Mouse (Mus musculus) myocyte (in vitro differentiated cells): ENCODE measurements around the gene Sh3gl2. TPM values are rescaled to one million over a fixed set of nuclear protein-coding genes. Genes with fewer than 3 reads are reported as not detected.

ENCODE experiments used
- H3K27me3 ChIP-seq: one replicate; pipeline ENCODE4 v1.6.1; 2011; ENCODE audit not compliant: control insufficient read depth, insufficient read depth, insufficient read length
- H3K36me3 ChIP-seq: one replicate; pipeline ENCODE4 v1.6.1; 2011; ENCODE audit not compliant: control insufficient read depth, insufficient read depth
- H3K4me2 ChIP-seq: one replicate; pipeline ENCODE4 v1.6.1; 2011; ENCODE audit warnings: low read depth, control low read depth
- H3K4me3 ChIP-seq: one replicate; pipeline ENCODE4 v1.5.1; 2011; ENCODE audit warnings: mild to moderate bottlenecking, control low read depth, moderate library complexity
- H3K79me2 ChIP-seq: one replicate; pipeline ENCODE4 v1.6.1; 2011; ENCODE audit not compliant: control insufficient read depth, insufficient read depth
- H3ac ChIP-seq: one replicate; pipeline ENCODE4 v1.6.1; 2011; ENCODE audit not compliant: control insufficient read depth, insufficient read length
- CEBPB ChIP-seq: IDR thresholded peaks from 2 replicates; pipeline ENCODE4 v1.6.1; 2011; ENCODE audit warnings: mild to moderate bottlenecking, moderate library complexity; ENCODE audit not compliant: poor library complexity, insufficient read depth, severe bottlenecking
- E2F4 ChIP-seq: IDR thresholded peaks from one replicate; pipeline ENCODE4 v1.6.1; 2011; ENCODE audit warnings: mild to moderate bottlenecking, control low read depth, moderate library complexity; ENCODE audit not compliant: insufficient read depth
- MAX ChIP-seq: IDR thresholded peaks from one replicate; pipeline ENCODE4 v1.6.1; 2011; ENCODE audit warnings: low read depth, mild to moderate bottlenecking, control low read depth
- MYOD1 ChIP-seq, 3 experiments: IDR thresholded peaks; one replicate each; pipeline ENCODE4 v1.6.1; 2011; ENCODE audit warnings: control low read depth in 2 of 3, low read depth in 2 of 3, mild to moderate bottlenecking in 2 of 3, moderate library complexity in 1 of 3; ENCODE audit not compliant: insufficient read length in 2 of 3, control insufficient read depth in 1 of 3
- MYOG ChIP-seq, 3 experiments: IDR thresholded peaks; one replicate each; pipeline ENCODE4 v1.6.1; 2011; ENCODE audit warnings: control low read depth in 2 of 3, low read depth in 2 of 3, mild to moderate bottlenecking in 2 of 3; ENCODE audit not compliant: insufficient read length in 2 of 3, control insufficient read depth in 1 of 3, insufficient read depth in 1 of 3
- POLR2A ChIP-seq: IDR thresholded peaks from one replicate; pipeline ENCODE4 v1.6.1; 2011; ENCODE audit warnings: low read depth, mild to moderate bottlenecking, control low read depth, moderate library complexity; ENCODE audit not compliant: insufficient read length
- POLR2AphosphoS2 ChIP-seq: IDR thresholded peaks from one replicate; pipeline ENCODE4 v1.6.1; 2011; ENCODE audit warnings: low read depth, control low read depth; ENCODE audit not compliant: insufficient read length
- REST ChIP-seq: IDR thresholded peaks from one replicate; pipeline ENCODE4 v1.6.1; 2011; ENCODE audit warnings: mild to moderate bottlenecking, control low read depth, moderate library complexity; ENCODE audit not compliant: insufficient read depth, insufficient read length
- SRF ChIP-seq: IDR thresholded peaks from one replicate; pipeline ENCODE4 v1.6.1; 2011; ENCODE audit warnings: low read depth; ENCODE audit not compliant: control insufficient read depth, insufficient read length
- TCF12 ChIP-seq: IDR thresholded peaks from one replicate; pipeline ENCODE4 v1.6.1; 2011; ENCODE audit warnings: mild to moderate bottlenecking, control low read depth; ENCODE audit not compliant: poor library complexity, insufficient read depth, severe bottlenecking
- TCF3 ChIP-seq: IDR thresholded peaks from one replicate; pipeline ENCODE4 v1.6.1; 2011; ENCODE audit warnings: low read depth, control low read depth; ENCODE audit not compliant: insufficient read length
- USF1 ChIP-seq: IDR thresholded peaks from one replicate; pipeline ENCODE4 v1.6.1; 2011; ENCODE audit warnings: low read depth, mild to moderate bottlenecking, control low read depth, moderate library complexity
- polyA plus RNA-seq: library from polyadenylated mRNA; unstranded; fragments of >200 nt; fragmentation: generic; extraction: Trizol; gene quantifications from one replicate; pipeline ENCODE4 v1.2.1, GENCODE M21; 2012; ENCODE audit warnings: missing spikeins

The Sh3gl2 gene
- polyA plus RNA-seq, 1 experiment: not detected

DNA sequence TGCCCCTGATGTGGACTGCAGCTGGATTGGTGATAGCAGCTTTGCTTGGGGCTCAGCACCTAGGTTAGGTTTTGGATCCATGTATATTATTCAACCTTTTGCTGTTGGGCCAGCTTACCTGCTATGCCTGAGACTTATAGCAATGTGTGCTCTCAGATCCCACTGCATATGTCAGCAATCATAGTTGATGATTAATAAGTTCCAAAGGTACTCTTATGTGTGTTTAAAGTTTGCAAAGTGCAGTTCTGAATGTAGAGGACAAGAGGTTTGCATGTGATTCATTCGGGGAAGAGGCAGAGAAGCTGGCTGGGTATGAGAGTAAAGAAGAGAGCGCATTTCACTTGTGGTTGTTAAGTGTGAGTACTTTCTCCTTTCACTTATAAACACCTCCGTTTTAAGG, 43.7 kb downstream of the Sh3gl2 start:
- Histone ChIP-seq H3K79me2 (no peaks in the 10 kb centered on the region), H3K4me3 (no peak overlapping the region), H3ac (no peak overlapping the region), H3K27me3 (peaks cover 7% of the 10 kb centered on the region), H3K36me3 (no peaks in the 10 kb centered on the region), H3K4me2 (no peak overlapping the region)
- TF ChIP-seq REST (no peak), E2F4 (no peak), SRF (no peak), POLR2AphosphoS2 (no peak), MAX (no peak), TCF12 (no peak), MYOD1 (IDR thresholded peaks at IDR 0.05; ENCODE audit: control insufficient read depth in 1 of 3, insufficient read length in 2 of 3, low read depth in 2 of 3) (no peak), CEBPB (no peak), USF1 (no peak), MYOG (IDR thresholded peaks at IDR 0.05; ENCODE audit: control insufficient read depth in 1 of 3, insufficient read depth in 1 of 3, insufficient read length in 2 of 3, low read depth in 2 of 3) (no peak), TCF3 (no peak), POLR2A (no peak)

DNA sequence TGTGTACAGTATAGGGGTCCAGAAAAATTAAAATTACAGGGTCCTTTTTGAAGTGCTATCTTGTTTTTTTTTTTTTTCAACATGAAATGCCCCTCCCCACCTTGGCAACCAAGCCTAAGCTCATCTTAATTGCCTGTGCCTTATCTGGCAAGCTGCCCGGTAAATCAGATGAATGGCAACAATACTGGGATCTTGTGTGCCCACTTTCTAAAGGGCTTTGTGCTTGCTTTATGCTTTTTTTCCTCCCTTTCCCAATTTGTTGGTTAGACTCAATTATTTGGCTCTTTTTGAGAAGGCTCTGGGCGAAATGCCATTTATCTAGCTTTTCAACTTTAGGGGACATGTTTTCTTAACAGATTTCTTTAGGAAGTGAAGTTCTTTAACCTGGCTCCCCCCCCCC, 45.3 kb downstream of the Sh3gl2 start:
- TF ChIP-seq MYOD1 (IDR thresholded peaks at IDR 0.05; ENCODE audit: control insufficient read depth in 1 of 3, insufficient read length in 2 of 3, low read depth in 2 of 3): no peak
- no peak for TF ChIP-seq SRF
- TF ChIP-seq E2F4: no peak
- no peak for TF ChIP-seq POLR2A
- no peak for TF ChIP-seq TCF3
- no peak for TF ChIP-seq TCF12
- no peak for TF ChIP-seq MAX
- TF ChIP-seq MYOG (IDR thresholded peaks at IDR 0.05; ENCODE audit: control insufficient read depth in 1 of 3, insufficient read depth in 1 of 3, insufficient read length in 2 of 3, low read depth in 2 of 3): no peak
- no peak for TF ChIP-seq REST
- H3K27me3 ChIP-seq: peaks cover 7% of the 10 kb centered on the region

DNA sequence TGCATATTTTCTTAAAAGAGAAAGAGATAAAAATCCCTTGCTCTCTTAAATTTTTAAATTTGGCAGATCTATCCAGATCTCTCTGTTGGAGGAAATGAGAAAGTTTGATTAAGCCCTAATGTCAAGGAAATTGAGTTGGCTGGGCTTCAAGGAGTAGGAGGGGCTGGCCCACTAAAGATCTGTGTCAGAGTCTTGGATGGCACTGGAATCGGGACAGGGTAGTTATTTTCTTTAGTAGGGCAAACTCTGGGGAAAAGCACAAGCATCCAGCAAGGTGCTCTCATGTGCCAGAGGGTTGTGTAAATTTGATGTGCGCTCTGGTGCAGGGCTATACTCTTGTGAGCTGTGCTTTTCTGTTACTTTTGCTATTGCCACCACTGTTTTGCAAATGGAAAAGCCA, 45.9 kb downstream of the Sh3gl2 start:
- Histone ChIP-seq H3ac (no peak overlapping the region), H3K79me2 (no peaks in the 10 kb centered on the region), H3K4me3 (no peak overlapping the region), H3K36me3 (no peaks in the 10 kb centered on the region), H3K4me2 (no peak overlapping the region), H3K27me3 (peaks cover 7% of the 10 kb centered on the region)
- no peak for TF ChIP-seq SRF
- no peak for TF ChIP-seq E2F4
- no peak for TF ChIP-seq MAX
- TF ChIP-seq TCF12: no peak
- TF ChIP-seq CEBPB: no peak
- no peak for TF ChIP-seq POLR2A
- no peak for TF ChIP-seq MYOG (IDR thresholded peaks at IDR 0.05; ENCODE audit: control insufficient read depth in 1 of 3, insufficient read depth in 1 of 3, insufficient read length in 2 of 3, low read depth in 2 of 3)
- no peak for TF ChIP-seq TCF3
- no peak for TF ChIP-seq USF1
- TF ChIP-seq REST: no peak
- TF ChIP-seq POLR2AphosphoS2: no peak
- no peak for TF ChIP-seq MYOD1 (IDR thresholded peaks at IDR 0.05; ENCODE audit: control insufficient read depth in 1 of 3, insufficient read length in 2 of 3, low read depth in 2 of 3)

More for the DNA sequence above, 45.3 kb downstream of the Sh3gl2 start:
- Histone ChIP-seq H3K4me3 (no peak overlapping the region), H3K79me2 (no peaks in the 10 kb centered on the region), H3K4me2 (no peak overlapping the region), H3K36me3 (no peaks in the 10 kb centered on the region), H3ac (no peak overlapping the region)

DNA sequence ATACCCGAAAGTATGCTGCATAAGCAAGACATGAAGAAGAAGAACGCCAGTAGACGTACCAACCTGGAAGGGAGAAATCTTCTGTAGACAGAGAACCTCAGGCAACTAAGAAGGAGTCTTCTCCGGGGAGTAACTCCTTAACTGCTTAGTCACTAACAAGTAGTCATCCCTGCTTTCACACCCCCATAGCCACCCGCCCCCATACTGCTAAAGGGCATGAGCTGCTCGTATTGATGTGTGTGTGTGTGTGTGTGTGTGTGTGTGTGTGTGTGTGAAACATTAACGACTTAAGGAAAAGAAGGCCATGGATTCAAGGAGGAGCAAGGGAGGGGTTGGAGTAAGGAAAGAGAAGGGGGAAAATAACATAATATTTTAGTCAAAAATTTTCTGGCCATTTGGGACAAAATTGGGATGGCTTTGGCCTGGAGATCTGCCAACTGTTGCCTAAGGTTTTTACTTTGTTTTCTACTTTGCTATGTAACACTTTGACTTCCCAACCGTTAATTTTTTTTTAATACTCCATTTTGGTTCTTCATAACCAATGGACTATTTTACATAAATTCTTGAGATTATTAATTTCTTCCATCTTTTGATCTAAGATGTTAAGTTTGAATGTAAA, 51.0 kb downstream of the Sh3gl2 start:
- Histone ChIP-seq H3ac (no peak overlapping the region), H3K79me2 (no peaks in the 10 kb centered on the region), H3K36me3 (no peaks in the 10 kb centered on the region), H3K4me2 (no peak overlapping the region), H3K4me3 (no peak overlapping the region), H3K27me3 (no peaks in the 10 kb centered on the region)
- TF ChIP-seq POLR2AphosphoS2: no peak
- TF ChIP-seq MYOD1 (IDR thresholded peaks at IDR 0.05; ENCODE audit: control insufficient read depth in 1 of 3, insufficient read length in 2 of 3, low read depth in 2 of 3): no peak

DNA sequence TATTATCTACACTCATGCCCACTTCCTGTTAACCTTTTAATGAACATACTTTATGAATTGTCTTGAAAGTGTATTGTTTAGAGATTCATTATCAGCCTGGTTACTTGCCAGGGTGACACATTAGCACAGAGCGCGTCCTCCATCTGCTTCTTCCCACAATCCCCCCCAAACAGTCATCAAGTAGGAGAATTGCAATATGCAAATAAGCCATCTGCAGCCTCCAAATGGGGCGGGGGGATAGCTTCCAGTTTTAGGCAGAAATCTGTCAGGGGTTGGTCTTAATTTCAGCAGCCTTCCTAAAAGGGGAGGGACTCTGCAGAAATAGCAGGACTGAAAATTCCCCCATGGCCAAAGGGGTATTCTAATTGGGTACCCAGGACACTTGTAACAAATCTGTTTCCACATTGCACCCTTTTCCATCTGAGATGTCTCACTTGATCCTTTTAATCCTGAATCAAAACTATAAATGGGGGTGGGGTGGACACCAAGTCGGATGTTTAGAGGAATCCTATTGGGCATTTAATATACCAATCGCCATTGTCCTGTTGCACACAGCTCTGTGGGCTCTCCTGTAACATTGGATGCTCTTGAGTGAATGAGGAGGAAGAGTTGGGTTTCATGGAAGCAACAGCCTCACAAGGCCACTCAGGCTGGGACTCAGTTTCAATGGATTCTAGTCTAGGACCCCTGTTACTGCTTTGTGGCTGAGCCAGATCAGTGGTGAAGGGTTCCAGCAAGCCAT, 51.7 kb downstream of the Sh3gl2 start:
- Histone ChIP-seq H3K4me2 (no peak overlapping the region), H3K79me2 (no peaks in the 10 kb centered on the region), H3K36me3 (no peaks in the 10 kb centered on the region), H3K27me3 (no peaks in the 10 kb centered on the region), H3ac (no peak overlapping the region), H3K4me3 (no peak overlapping the region)
- TF ChIP-seq CEBPB (no peak), REST (no peak), TCF3 (no peak), E2F4 (no peak), MYOG (IDR thresholded peaks at IDR 0.05; ENCODE audit: control insufficient read depth in 1 of 3, insufficient read depth in 1 of 3, insufficient read length in 2 of 3, low read depth in 2 of 3) (no peak), TCF12 (no peak), MAX (no peak), POLR2A (no peak), MYOD1 (IDR thresholded peaks at IDR 0.05; ENCODE audit: control insufficient read depth in 1 of 3, insufficient read length in 2 of 3, low read depth in 2 of 3) (no peak), SRF (no peak), USF1 (no peak), POLR2AphosphoS2 (no peak)
